Mouse (Mus musculus) thymus, adult 18-20 months (tissue): ENCODE data around the gene Gm13694.
"Not testable (repeated sequence)": the region's sequence is repeated elsewhere in the genome, so short reads cannot be mapped to it uniquely, and the experiment has no call there.

ENCODE experiments used
- DNase-seq, 2 experiments: peaks; one replicate each; pipeline ENCODE4 v3.0.0; 2022; ENCODE audit warnings: mixed read lengths in 2 of 2

Gm13694 gene

DNA sequence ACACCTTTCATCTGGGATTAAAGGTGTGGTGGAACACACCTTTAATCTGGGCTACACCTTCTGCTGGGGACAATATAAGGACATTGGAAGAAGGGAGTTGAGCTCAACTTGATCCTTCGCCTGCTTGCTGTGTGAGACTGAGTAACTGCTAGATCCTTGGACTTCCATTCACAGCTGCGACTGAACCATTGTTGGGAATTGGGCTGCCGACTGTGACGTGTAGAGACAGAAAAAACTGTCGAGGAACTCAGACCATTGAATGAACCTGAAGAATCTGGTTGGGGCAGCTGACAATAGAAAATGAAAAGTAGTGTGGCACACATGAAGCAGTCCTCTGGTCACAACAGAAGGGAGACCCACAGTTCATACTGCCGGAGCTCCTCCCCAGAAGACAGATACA lies at the start of gene Gm13694:
Gene Gm13694 (plus strand): TSS at position 301 of the 400 bp plus-strand sequence.
- DNase-seq, result not testable (repeated sequence)

DNA sequence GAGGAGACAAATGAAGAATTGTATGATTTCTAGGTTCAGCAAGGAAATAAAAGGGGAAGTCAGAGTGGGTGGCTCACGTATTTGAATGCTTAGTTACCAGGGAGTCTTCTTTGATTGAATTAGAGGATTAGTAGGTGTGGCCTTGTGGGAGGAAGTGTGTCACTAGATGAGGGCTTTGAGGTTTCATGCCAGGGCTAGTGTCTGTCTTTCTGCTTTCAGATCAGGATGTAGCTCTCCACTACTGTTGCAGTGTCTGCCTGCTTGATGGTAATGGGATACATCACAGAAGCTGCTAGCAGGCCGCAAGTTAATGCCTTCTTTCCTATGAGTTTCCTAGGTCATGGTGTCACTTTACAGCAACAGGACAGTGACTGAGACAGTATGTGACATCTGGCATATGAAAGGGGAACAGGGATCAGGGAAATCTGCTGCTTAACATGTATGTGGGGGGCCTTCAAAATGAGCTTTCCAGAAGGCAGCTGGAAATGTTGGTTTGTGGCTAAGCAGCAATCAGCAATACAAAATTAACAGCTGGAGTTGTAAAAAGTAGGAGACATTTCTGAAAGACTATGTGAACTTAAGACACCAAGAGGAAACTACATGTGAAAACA lies 49.1 kb upstream of the Gm13694 start:
- no peak for DNase-seq

DNA sequence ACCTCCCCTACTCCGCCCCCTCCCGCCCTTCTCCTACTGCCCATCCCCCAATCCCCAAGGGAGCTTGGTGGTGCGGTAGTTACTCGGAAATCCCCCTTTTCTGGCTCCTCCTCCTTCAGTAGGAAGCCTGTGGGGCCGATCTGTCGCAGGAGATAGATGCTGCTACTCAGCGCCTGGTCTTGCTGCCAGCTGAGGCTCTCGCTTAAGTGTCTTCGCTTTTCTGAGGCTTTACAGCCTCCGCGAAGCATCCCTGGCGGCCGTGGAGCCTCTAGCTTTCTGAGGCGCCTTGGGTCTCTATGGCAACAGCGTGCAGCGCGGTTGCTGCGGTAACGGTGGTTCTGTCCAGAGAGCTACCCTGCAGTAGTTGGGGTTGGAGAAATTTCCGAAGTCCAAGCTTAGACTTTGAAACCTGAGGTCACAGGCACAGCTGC lies 37.8 kb upstream of the Gm13694 start, which contains the start of gene Zswim2:
Gene Zswim2 (minus strand): TSS at position 298 of the 431 bp plus-strand sequence.
- DNase-seq, result no peak

GRCm38 (mm10) chr2:83941378-83941777 lies 37.4 kb upstream of the Gm13694 start:
- no peak for DNase-seq

GRCm38 (mm10) chr2:83941792-83942191 lies 36.9 kb upstream of the Gm13694 start:
- DNase-seq, result no peak

DNA sequence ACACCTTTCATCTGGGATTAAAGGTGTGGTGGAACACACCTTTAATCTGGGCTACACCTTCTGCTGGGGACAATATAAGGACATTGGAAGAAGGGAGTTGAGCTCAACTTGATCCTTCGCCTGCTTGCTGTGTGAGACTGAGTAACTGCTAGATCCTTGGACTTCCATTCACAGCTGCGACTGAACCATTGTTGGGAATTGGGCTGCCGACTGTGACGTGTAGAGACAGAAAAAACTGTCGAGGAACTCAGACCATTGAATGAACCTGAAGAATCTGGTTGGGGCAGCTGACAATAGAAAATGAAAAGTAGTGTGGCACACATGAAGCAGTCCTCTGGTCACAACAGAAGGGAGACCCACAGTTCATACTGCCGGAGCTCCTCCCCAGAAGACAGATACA lies 23.3 kb upstream of the Gm13694 start, which contains the start of gene Gm13698:
Gene Gm13698 (plus strand): TSS at position 301 of the 400 bp plus-strand sequence.
- DNase-seq, result not testable (repeated sequence)

DNA sequence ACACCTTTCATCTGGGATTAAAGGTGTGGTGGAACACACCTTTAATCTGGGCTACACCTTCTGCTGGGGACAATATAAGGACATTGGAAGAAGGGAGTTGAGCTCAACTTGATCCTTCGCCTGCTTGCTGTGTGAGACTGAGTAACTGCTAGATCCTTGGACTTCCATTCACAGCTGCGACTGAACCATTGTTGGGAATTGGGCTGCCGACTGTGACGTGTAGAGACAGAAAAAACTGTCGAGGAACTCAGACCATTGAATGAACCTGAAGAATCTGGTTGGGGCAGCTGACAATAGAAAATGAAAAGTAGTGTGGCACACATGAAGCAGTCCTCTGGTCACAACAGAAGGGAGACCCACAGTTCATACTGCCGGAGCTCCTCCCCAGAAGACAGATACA lies 17.5 kb upstream of the Gm13694 start, which contains the start of gene Gm13693:
Gene Gm13693 (plus strand): TSS at position 301 of the 400 bp plus-strand sequence.
- not testable (repeated sequence) for DNase-seq

GRCm38 (mm10) chr2:83967013-83967412 lies 11.7 kb upstream of the Gm13694 start, which contains the start of gene Gm13695:
Gene Gm13695, plus strand, starts transcription at chr2:83967313.
- not testable (repeated sequence) for DNase-seq

DNA sequence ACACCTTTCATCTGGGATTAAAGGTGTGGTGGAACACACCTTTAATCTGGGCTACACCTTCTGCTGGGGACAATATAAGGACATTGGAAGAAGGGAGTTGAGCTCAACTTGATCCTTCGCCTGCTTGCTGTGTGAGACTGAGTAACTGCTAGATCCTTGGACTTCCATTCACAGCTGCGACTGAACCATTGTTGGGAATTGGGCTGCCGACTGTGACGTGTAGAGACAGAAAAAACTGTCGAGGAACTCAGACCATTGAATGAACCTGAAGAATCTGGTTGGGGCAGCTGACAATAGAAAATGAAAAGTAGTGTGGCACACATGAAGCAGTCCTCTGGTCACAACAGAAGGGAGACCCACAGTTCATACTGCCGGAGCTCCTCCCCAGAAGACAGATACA lies 5.9 kb upstream of the Gm13694 start, which contains the start of gene Gm13696:
Gene Gm13696 (plus strand): TSS at position 301 of the 400 bp plus-strand sequence.
- DNase-seq, result not testable (repeated sequence)

GRCm38 (mm10) chr2:83984443-83984842 lies 5.7 kb downstream of the Gm13694 start, which contains the start of gene Gm13697:
Gene Gm13697, plus strand, starts transcription at chr2:83984743.
- DNase-seq, result not testable (repeated sequence)

DNA sequence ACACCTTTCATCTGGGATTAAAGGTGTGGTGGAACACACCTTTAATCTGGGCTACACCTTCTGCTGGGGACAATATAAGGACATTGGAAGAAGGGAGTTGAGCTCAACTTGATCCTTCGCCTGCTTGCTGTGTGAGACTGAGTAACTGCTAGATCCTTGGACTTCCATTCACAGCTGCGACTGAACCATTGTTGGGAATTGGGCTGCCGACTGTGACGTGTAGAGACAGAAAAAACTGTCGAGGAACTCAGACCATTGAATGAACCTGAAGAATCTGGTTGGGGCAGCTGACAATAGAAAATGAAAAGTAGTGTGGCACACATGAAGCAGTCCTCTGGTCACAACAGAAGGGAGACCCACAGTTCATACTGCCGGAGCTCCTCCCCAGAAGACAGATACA lies 11.5 kb downstream of the Gm13694 start, which contains the start of gene Gm13691:
Gene Gm13691 (plus strand): TSS at position 301 of the 400 bp plus-strand sequence.
- DNase-seq, result not testable (repeated sequence)

- peak; percentile 10 to 52 for DNase-seq
Observed at GRCm38 (mm10) chr2:83993639-83994255, 15.0 kb downstream of the Gm13694 start.

- peak; percentile 5 to 31 for DNase-seq
Observed at GRCm38 (mm10) chr2:83994526-83994925, 15.8 kb downstream of the Gm13694 start.

- no peak for DNase-seq
Observed at GRCm38 (mm10) chr2:84008913-84009312, 30.2 kb downstream of the Gm13694 start.

DNA sequence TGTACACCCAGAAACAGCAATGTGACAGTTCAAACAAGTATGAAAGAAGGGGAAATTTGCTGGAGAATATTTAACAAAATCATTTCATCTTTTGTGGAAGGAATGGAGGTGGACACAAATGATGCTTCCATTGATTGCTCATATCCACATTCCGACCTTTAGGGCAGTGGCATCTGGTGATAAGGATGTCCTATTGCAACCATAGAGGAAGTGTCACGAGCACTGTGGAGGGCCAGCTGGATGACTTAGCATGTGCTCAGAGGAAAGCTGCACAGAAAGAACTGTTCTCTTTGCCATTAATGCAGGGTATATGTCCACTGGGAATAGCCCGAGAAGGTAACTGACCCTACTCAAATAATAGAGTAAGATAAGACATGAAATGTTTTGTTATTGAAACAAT lies 31.1 kb downstream of the Gm13694 start:
- DNase-seq, result no peak

GRCm38 (mm10) chr2:84014572-84014971 lies 35.8 kb downstream of the Gm13694 start:
- DNase-seq, result no peak

DNA sequence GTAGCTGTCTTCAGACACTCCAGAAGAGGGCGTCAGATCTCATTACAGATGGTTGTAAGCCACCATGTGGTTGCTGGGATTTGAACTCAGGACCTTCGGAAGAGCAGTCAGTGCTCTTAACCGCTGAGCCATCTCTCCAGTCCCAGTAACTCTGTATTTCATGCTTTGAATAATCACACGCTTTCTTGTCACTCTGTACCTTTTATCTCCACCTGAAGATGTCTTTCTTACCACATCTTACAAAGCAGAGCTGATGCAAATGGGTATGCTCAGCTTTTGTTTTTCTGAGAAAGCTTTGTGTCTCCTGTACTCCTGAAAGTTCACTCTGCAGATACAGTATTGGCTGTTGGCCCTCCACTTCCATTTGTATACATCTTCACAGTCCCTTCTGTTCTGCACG lies 37.6 kb downstream of the Gm13694 start:
- not testable (repeated sequence) for DNase-seq

DNA sequence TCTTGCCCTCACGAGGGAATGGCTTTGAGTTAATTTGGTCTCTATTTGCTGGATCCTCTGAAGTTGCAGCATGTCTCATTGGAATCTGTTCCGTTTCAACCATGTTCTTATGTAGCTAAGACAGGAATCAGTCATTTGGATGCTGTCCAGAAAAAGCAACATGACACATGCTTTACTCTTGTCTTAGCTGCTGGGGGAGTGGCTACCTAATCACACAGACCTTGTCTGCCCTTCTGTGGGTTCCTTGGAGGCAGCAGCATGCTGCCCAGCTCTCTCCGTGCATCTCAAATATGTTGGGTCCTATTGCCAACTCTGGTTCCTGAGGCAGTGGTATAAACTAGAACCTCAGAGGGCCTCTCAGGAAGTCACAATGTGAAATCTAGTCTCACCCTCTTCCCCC lies 39.6 kb downstream of the Gm13694 start:
- no peak for DNase-seq

DNA sequence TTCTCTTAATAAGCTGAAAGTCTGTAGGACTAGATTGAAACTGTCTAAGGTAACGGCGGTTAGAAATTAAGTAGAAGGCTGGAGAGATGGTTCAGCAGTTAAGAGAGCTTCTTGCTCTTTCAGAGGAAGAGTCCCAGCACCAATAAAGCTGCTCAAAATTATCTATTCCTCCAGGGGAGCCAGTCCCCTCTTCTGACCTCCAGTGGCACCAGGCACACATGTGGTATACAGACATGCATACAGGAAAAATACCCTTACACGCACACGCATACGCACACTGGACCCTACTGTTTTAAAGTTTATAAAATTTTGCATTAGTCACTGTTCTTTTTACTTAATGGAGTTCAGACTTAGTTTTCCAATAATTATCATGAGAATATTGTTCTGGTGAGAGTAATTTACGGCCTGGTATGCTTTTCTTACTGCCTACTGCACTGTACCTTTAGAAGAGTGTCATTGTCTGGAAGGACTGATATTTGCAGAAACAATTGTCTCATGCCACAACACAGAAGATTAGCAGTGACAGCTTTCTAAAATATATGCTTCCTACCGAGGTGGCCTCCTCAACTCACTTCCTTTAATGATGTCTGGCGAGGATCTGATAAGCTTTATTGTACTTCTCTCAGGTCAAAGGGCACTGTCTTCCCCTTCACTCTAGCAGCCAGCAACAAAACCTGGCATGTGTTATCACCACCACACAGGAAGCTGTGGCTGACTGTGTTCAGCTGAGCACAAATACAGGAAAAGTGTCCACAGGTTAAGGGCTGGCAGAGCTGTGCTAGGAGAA lies 41.0 kb downstream of the Gm13694 start:
- DNase-seq, result peak in 1 of 2 experiments; percentile 19

- DNase-seq, result no peak
Observed at GRCm38 (mm10) chr2:84021930-84022329, 43.2 kb downstream of the Gm13694 start.

DNA sequence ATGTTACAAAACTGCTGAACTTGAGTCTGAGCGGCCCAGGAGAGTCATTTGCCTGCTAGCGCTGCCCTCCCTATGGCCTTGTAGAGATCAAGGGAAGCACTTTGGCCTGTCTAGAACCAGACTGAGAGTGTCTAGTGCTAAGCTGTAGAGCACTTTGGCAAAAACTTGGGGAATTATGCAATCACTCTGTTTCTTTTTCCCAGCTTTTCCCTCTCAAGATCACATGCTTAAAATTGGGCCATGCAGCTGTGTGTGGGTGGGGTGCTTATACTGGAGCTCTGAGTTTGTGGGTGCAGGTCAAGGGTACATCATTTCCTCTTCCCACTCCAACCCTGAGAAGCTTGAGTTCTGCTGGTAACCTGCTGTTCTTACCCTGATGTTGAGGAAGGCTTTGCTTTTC lies 44.2 kb downstream of the Gm13694 start:
- peak; percentile 7 to 21 for DNase-seq

- no peak for DNase-seq
Observed at GRCm38 (mm10) chr2:84023319-84023718, 44.6 kb downstream of the Gm13694 start.

DNA sequence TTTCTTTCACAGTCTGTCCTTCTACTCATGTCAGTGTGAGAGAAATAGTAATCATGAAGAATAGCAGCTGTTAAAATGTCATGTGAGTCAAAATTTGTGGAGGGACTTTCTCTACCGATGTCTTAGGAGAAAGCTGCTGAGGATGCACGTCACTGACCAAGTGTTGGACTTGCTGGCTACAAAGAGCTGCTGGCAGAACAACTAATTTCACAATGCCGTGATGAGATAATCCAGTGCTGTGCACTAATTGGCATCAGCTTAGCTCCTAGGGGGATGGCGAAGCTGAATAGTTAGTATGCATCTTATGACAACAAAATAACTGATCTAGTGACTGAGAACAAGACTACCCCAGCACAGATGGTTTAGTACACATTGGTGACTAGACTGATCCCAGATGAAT lies 46.5 kb downstream of the Gm13694 start:
- no peak for DNase-seq
